Comparison of ENCODE assay signal across 9 mouse cellular contexts in genomic region chr14:25708917-25709316, GRCm38 (mm10). TPM values are rescaled to one million over a fixed set of nuclear protein-coding genes. Genes with fewer than 3 reads are reported as not detected.
DNase-seq lines count a peak whose midpoint lies in the region; ATAC-seq and TF ChIP-seq lines count a peak whose summit lies in the region.
"Had no signal": no experiment of that assay in that cellular context is flagged by ENCODE, and none has a peak within 500 bp of the region (broad histone marks: within the 10 kb centered on the region; RNA-seq: fewer than 3 reads in every experiment).

No protein-coding gene starts in this region.

- DNase-seq in forebrain, embryonic 10.5 days (ENCODE audit: extremely low spot score, low spot score): no peak
- DNase-seq in forebrain, embryonic 11.5 days (ENCODE audit: low spot score): no peak
- peak; percentile 39 for DNase-seq in 3T3-L1 (ENCODE audit: low read depth, low spot score)
- DNase-seq in heart, adult 2 months: peak in 1 of 2 experiments; percentile 57
- no peak for DNase-seq in urinary bladder, postnatal 10 days (ENCODE audit: low spot score)
- no peak for DNase-seq in frontal cortex, postnatal 10 days (ENCODE audit: low spot score in 2 of 2)
- no peak for DNase-seq in ovary, postnatal 14 days (ENCODE audit: low spot score)

- no peaks in the 10 kb centered on the region for H3K9me3 ChIP-seq in forebrain, embryonic 10.5 days
- H3K9me3 ChIP-seq in forebrain, embryonic 11.5 days (ENCODE audit: control insufficient read depth, low read length): no peaks in the 10 kb centered on the region
- no peaks in the 10 kb centered on the region for H3K9me3 ChIP-seq in limb, embryonic 13.5 days

- TF ChIP-seq CTCF in heart, adult 2 months (IDR thresholded peaks at IDR 0.05): no peak

- no peak overlapping the region for H3K9ac ChIP-seq in forebrain, embryonic 11.5 days (ENCODE audit: low read length)
- peak overlapping the region; percentile 22; the same call in 1 of the 2 replicates for H3K9ac ChIP-seq in heart, adult 2 months (ENCODE audit: low read depth, low read length)
- peak overlapping the region; percentile 50 for H3K9ac ChIP-seq in limb, embryonic 13.5 days

- no peaks in the 10 kb centered on the region for H3K79me2 ChIP-seq in heart, adult 2 months (replicated peaks; ENCODE audit: control insufficient read depth, insufficient read depth, low read length)

- TF ChIP-seq EP300 in heart, adult 2 months (IDR thresholded peaks at IDR 0.05; ENCODE audit: insufficient read depth, low read depth, low read length): 0 out of 2 replicates have a peak, but pooled peaks have one; percentile 26

- H3K27me3 ChIP-seq in forebrain, embryonic 10.5 days (ENCODE audit: poor library complexity, severe bottlenecking): no peaks in the 10 kb centered on the region
- H3K27me3 ChIP-seq in forebrain, embryonic 11.5 days (ENCODE audit: control insufficient read depth, insufficient read depth, low read length): no peaks in the 10 kb centered on the region
- no peaks in the 10 kb centered on the region for H3K27me3 ChIP-seq in heart, adult 2 months (ENCODE audit: control insufficient read depth, insufficient read depth, low read length)
- no peaks in the 10 kb centered on the region for H3K27me3 ChIP-seq in limb, embryonic 13.5 days

- TF ChIP-seq POLR2A in heart, adult 2 months (IDR thresholded peaks at IDR 0.05; ENCODE audit: insufficient read depth, low read depth, low read length): no peak

- intact Hi-C loops in heart, adult 2 months (cut with DNase I): no loop called here

- 69% methylated on average over 2 of the region's 2 CpGs for WGBS in forebrain, embryonic 10.5 days
- WGBS in forebrain, embryonic 11.5 days: 90% methylated on average over 2 of the region's 2 CpGs
- 74% methylated on average over 2 of the region's 2 CpGs for WGBS in heart, adult 2 months
- 76% methylated on average over 2 of the region's 2 CpGs for WGBS in limb, embryonic 13.5 days

- no peaks in the 10 kb centered on the region for H3K36me3 ChIP-seq in forebrain, embryonic 10.5 days (replicated peaks)
- no peaks in the 10 kb centered on the region for H3K36me3 ChIP-seq in forebrain, embryonic 11.5 days (ENCODE audit: control insufficient read depth, insufficient read depth, low read length)
- no peaks in the 10 kb centered on the region for H3K36me3 ChIP-seq in heart, adult 2 months (ENCODE audit: control insufficient read depth, insufficient read depth, low read length)
- no peaks in the 10 kb centered on the region for H3K36me3 ChIP-seq in limb, embryonic 13.5 days

- ATAC-seq in forebrain, embryonic 11.5 days (replicated peaks; ENCODE audit: low FRiP score): no peak
- peak; percentile 41; the same call in 1 of the 2 replicates for ATAC-seq in limb, embryonic 13.5 days (ENCODE audit: low FRiP score, low read depth)
- ATAC-seq: inflammation-experienced regulatory T-cells, adult 6 months had no signal

- H3K4me1 ChIP-seq in forebrain, embryonic 10.5 days: peaks cover 48% of the 10 kb centered on the region
- 0 out of 2 replicates have a peak, but pooled peaks cover 2% of the 10 kb centered on the region for H3K4me1 ChIP-seq in forebrain, embryonic 11.5 days (replicated peaks; ENCODE audit: control insufficient read depth, insufficient read depth, low read length)
- H3K4me1 ChIP-seq in heart, adult 2 months (ENCODE audit: control insufficient read depth, insufficient read depth, low read length): peaks cover 18% of the 10 kb centered on the region
- H3K4me1 ChIP-seq in limb, embryonic 13.5 days: peaks cover 44% of the 10 kb centered on the region

- H3K4me2 ChIP-seq in forebrain, embryonic 11.5 days (ENCODE audit: low read depth, low read length, severe bottlenecking): no peak overlapping the region
- H3K4me2 ChIP-seq in limb, embryonic 13.5 days (replicated peaks): no peak overlapping the region

- H3K4me3 ChIP-seq in forebrain, embryonic 10.5 days: no peak overlapping the region
- H3K4me3 ChIP-seq in forebrain, embryonic 11.5 days (ENCODE audit: low read depth, low read length): no peak overlapping the region
- no peak overlapping the region for H3K4me3 ChIP-seq in heart, adult 2 months
- no peak overlapping the region for H3K4me3 ChIP-seq in limb, embryonic 13.5 days

- H3K27ac ChIP-seq in forebrain, embryonic 10.5 days: peak overlapping the region; percentile 61
- H3K27ac ChIP-seq in forebrain, embryonic 11.5 days (ENCODE audit: low read depth, low read length): no peak overlapping the region
- peak overlapping the region; percentile 63 for H3K27ac ChIP-seq in heart, adult 2 months
- H3K27ac ChIP-seq in limb, embryonic 13.5 days: peak overlapping the region; percentile 52; the same call in 1 of the 2 replicates

RNA-seq across cellular contexts. Expression of gene Ppif, which starts 15.0 kb away (rescaled TPM):
- polyA plus RNA-seq in forebrain, embryonic 10.5 days (2016; fragmentation: Nextera tagmentation; extraction: Ambion mirVana): 65.8 and 71.0 TPM in 2 replicates
- polyA plus RNA-seq in forebrain, embryonic 11.5 days (2014; fragmentation: Nextera tagmentation; extraction: Ambion mirVana): 34.8 and 38.4 TPM in 2 replicates
- total RNA-seq in heart, adult 2 months (2021): 100 to 1,000 TPM; 244 to 288 TPM
- 487 and 529 TPM in 2 replicates for polyA plus RNA-seq in heart, adult 2 months (2012; rRNA removed)
- 31.8 and 34.4 TPM in 2 replicates for polyA plus RNA-seq in limb, embryonic 13.5 days (2015; fragmentation: Nextera tagmentation; extraction: Ambion mirVana)

RNA-seq across cellular contexts. Expression of gene Zcchc24, which starts 59.9 kb away (rescaled TPM):
- polyA plus RNA-seq in forebrain, embryonic 10.5 days (2016; fragmentation: Nextera tagmentation; extraction: Ambion mirVana): 8.1 TPM in 2 replicates
- 12.8 and 15.2 TPM in 2 replicates for polyA plus RNA-seq in forebrain, embryonic 11.5 days (2014; fragmentation: Nextera tagmentation; extraction: Ambion mirVana)
- total RNA-seq in heart, adult 2 months (2021): 10 to 100 TPM; 33.5 TPM
- polyA plus RNA-seq in heart, adult 2 months (2012; rRNA removed): 27.3 and 39.4 TPM in 2 replicates
- polyA plus RNA-seq in limb, embryonic 13.5 days (2015; fragmentation: Nextera tagmentation; extraction: Ambion mirVana): 34.7 and 37.6 TPM in 2 replicates
